Mouse (Mus musculus) T-helper 17 cell (primary cell): ENCODE measurements around the gene Mlec.

Source experiments
- in situ Hi-C, 2 experiments: fragments of 300-600 bp; cut with MboI, MseI; formaldehyde crosslinking; loops; 1 replicate in 1 of 2; 2 replicates in 1 of 2; pipeline ENCODE4 v1.15.1; 2025; ENCODE audit warnings: high pct_unique_total_duplicates in 2 of 2

Gene Mlec

GRCm38 (mm10) chr5:115127421-115128179 lies 30.4 kb downstream of the Mlec start:
- in situ Hi-C loops: loop anchor here (5.0 kb wide), 3 partner anchors 35 to 100 kb away; no protein-coding TSS in a partner anchor

- in situ Hi-C loops: loop anchor here (5.0 kb wide), 3 partner anchors 36 to 101 kb away; no protein-coding TSS in a partner anchor
These were observed 31.2 kb downstream of the Mlec start for GRCm38 (mm10) chr5:115126578-115127312.

GRCm38 (mm10) chr5:115125211-115125871 lies 32.6 kb downstream of the Mlec start:
- in situ Hi-C loops: loop anchor here (5.0 kb wide), 3 partner anchors 37 to 102 kb away; no protein-coding TSS in a partner anchor

- in situ Hi-C loops: loop anchor here (5.0 kb wide), 3 partner anchors 38 to 103 kb away; no protein-coding TSS in a partner anchor
These were observed 33.3 kb downstream of the Mlec start for GRCm38 (mm10) chr5:115124690-115125089.

- in situ Hi-C loops: no loop called here
These were observed 37.0 kb downstream of the Mlec start for GRCm38 (mm10) chr5:115120978-115121377.

- in situ Hi-C loops: no loop called here
These were observed 38.9 kb downstream of the Mlec start, which contains the start of gene Acads for GRCm38 (mm10) chr5:115118961-115119570. TSS of gene Acads (minus strand) at chr5:115119346.

- in situ Hi-C loops: no loop called here
These were observed 40.5 kb downstream of the Mlec start for GRCm38 (mm10) chr5:115117467-115117866.

- in situ Hi-C loops: no loop called here
These were observed 41.6 kb downstream of the Mlec start for GRCm38 (mm10) chr5:115116426-115116825.

GRCm38 (mm10) chr5:115114501-115114900 lies 43.5 kb downstream of the Mlec start:
- in situ Hi-C loops: no loop called here

- in situ Hi-C loops: no loop called here
These were observed 44.7 kb downstream of the Mlec start for GRCm38 (mm10) chr5:115113244-115113643.

- in situ Hi-C loops: no loop called here
These were observed 46.8 kb downstream of the Mlec start for GRCm38 (mm10) chr5:115111156-115111555.

GRCm38 (mm10) chr5:115103253-115103652 lies 54.7 kb downstream of the Mlec start:
- in situ Hi-C loops: loop anchor here (5.0 to 10.0 kb wide), 2 partner anchors 126 to 128 kb away; partner anchors contain the start of gene Hnf1a (in 1 of the 2)

- in situ Hi-C loops: loop anchor here (5.0 to 10.0 kb wide), 2 partner anchors 125 to 127 kb away; partner anchors contain the start of gene Hnf1a (in 1 of the 2)
These were observed 55.7 kb downstream of the Mlec start for GRCm38 (mm10) chr5:115102231-115102630.

GRCm38 (mm10) chr5:115100473-115100872 lies 57.5 kb downstream of the Mlec start:
- in situ Hi-C loops: loop anchor here (5.0 to 10.0 kb wide), 2 partner anchors 123 to 126 kb away; partner anchors contain the start of gene Hnf1a (in 1 of the 2)

GRCm38 (mm10) chr5:115099991-115100390 lies 58.0 kb downstream of the Mlec start:
- in situ Hi-C loops: loop anchor here (5.0 to 10.0 kb wide), 2 partner anchors 123 to 125 kb away; partner anchors contain the start of gene Hnf1a (in 1 of the 2)

- in situ Hi-C loops: no loop called here
These were observed 58.4 kb downstream of the Mlec start for GRCm38 (mm10) chr5:115099530-115099929.

GRCm38 (mm10) chr5:115098195-115098594 lies 59.8 kb downstream of the Mlec start, which contains the start of gene Gm10401:
TSS of gene Gm10401 (minus strand) at chr5:115098295.
- in situ Hi-C loops: no loop called here
